Mouse (Mus musculus) yolk sac, embryonic 10.5 days (tissue): ENCODE results near the gene Gm13290.
"Not testable (repeated sequence)": the region's sequence is repeated elsewhere in the genome, so short reads cannot be mapped to it uniquely, and the experiment has no call there.

Experiments
- DNase-seq: peaks from one replicate; pipeline ENCODE4 v3.0.0-alpha.2; 2017; ENCODE audit warnings: low spot score

The Gm13290 gene

DNA sequence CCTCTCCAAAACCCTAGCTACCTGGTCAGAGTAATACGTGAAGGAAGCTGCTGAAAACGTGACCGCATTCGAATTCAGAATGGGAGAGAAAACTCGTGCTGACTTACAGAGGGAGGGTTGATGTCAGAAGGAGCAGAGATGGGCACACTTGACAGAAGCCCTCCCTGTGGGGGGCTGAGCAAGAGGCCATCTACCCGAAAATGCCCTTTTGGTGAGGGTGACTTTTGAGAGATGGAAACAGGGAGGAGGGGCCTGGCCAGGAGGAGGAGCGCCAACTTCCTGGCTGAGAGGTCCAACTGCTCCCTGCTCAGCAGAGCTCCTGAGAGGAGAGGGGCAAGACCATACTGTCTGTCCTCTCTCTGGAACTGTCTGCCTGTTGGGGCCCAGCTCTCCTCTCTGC is 8.2 kb downstream of the Gm13290 start, which contains the start of gene Ifnz:
Ifnz (plus strand) TSS at position 301 of the 400 bp plus-strand sequence.
- DNase-seq, result not testable (repeated sequence)

DNA sequence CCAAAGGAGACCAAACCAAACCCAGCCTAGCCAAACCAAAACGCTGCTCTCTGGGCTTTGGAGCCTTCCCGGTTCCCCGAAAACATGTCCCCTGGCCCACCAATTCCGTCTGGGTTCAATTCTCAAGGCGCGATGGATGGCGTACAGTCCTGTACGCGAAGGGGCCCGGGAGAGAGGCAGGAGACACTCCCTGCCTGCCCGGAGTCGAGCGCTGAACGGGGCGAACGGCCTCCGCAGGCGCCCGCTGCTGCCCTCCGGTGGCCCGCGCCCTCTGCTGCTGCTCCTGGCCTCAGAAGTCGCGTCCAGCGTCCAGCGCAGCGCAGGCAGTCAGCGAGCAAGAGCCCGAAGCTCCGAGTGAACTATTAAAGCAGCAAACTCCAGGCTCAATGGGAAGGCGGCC is 8.7 kb downstream of the Gm13290 start:
- not testable (repeated sequence) for DNase-seq

DNA sequence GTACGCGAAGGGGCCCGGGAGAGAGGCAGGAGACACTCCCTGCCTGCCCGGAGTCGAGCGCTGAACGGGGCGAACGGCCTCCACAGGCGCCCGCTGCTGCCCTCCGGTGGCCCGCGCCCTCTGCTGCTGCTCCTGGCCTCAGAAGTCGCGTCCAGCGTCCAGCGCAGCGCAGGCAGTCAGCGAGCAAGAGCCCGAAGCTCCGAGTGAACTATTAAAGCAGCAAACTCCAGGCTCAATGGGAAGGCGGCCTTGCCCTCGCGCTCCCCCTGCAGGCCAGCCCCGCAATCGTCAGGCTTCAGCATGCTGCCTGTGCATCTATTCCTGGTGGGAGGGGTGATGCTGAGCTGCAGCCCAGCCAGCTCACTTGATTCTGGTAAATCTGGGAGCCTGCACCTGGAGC is 11.8 kb downstream of the Gm13290 start, which contains the start of gene Gm13276:
Gm13276 (plus strand) TSS at position 301 of the 400 bp plus-strand sequence.
- DNase-seq, result not testable (repeated sequence)

DNA sequence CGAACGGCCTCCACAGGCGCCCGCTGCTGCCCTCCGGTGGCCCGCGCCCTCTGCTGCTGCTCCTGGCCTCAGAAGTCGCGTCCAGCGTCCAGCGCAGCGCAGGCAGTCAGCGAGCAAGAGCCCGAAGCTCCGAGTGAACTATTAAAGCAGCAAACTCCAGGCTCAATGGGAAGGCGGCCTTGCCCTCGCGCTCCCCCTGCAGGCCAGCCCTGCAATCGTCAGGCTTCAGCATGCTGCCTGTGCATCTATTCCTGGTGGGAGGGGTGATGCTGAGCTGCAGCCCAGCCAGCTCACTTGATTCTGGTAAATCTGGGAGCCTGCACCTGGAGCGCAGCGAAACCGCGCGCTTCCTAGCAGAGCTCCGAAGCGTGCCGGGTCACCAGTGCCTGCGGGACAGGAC is 14.8 kb downstream of the Gm13290 start, which contains the start of gene Gm13277:
Gm13277 (plus strand) TSS at position 231 of the 400 bp plus-strand sequence.
- not testable (repeated sequence) for DNase-seq

GRCm38 (mm10) chr4:88791250-88791649 is 17.6 kb downstream of the Gm13290 start, which contains the start of gene Gm13278:
TSS of gene Gm13278 (plus strand) at chr4:88791550.
- DNase-seq, result not testable (repeated sequence)

GRCm38 (mm10) chr4:88793936-88794675 is 20.5 kb downstream of the Gm13290 start, which contains the start of gene Gm13275:
TSS of gene Gm13275 (plus strand) at chr4:88794487.
- DNase-seq, result not testable (repeated sequence)

DNA sequence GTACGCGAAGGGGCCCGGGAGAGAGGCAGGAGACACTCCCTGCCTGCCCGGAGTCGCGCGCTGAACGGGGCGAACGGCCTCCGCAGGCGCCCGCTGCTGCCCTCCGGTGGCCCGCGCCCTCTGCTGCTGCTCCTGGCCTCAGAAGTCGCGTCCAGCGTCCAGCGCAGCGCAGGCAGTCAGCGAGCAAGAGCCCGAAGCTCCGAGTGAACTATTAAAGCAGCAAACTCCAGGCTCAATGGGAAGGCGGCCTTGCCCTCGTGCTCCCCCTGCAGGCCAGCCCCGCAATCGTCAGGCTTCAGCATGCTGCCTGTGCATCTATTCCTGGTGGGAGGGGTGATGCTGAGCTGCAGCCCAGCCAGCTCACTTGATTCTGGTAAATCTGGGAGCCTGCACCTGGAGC is 23.5 kb downstream of the Gm13290 start, which contains the start of gene Gm13279:
Gm13279 (plus strand) TSS at position 301 of the 400 bp plus-strand sequence.
- not testable (repeated sequence) for DNase-seq

DNA sequence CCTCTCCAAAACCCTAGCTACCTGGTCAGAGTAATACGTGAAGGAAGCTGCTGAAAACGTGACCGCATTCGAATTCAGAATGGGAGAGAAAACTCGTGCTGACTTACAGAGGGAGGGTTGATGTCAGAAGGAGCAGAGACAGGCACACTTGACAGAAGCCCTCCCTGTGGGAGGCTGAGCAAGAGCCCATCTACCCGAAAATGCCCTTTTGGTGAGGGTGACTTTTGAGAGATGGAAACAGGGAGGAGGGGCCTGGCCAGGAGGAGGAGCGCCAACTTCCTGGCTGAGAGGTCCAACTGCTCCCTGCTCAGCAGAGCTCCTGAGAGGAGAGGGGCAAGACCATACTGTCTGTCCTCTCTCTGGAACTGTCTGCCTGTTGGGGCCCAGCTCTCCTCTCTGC is 25.7 kb downstream of the Gm13290 start, which contains the start of gene Gm13285:
Gm13285 (plus strand) TSS at position 301 of the 400 bp plus-strand sequence.
- DNase-seq, result not testable (repeated sequence)

- DNase-seq, result not testable (repeated sequence)
Measured at GRCm38 (mm10) chr4:88802954-88803353, 29.3 kb downstream of the Gm13290 start, which contains the start of gene Gm13287. TSS of gene Gm13287 (plus strand) at chr4:88803254.

DNA sequence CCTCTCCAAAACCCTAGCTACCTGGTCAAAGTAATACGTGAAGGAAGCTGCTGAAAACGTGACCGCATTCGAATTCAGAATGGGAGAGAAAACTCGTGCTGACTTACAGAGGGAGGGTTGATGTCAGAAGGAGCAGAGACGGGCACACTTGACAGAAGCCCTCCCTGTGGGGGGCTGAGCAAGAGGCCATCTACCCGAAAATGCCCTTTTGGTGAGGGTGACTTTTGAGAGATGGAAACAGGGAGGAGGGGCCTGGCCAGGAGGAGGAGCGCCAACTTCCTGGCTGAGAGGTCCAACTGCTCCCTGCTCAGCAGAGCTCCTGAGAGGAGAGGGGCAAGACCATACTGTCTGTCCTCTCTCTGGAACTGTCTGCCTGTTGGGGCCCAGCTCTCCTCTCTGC is 31.6 kb downstream of the Gm13290 start, which contains the start of gene Gm13288:
Gm13288 (plus strand) TSS at position 301 of the 400 bp plus-strand sequence.
- not testable (repeated sequence) for DNase-seq

GRCm38 (mm10) chr4:88805761-88806160 is 32.1 kb downstream of the Gm13290 start:
- not testable (repeated sequence) for DNase-seq

DNA sequence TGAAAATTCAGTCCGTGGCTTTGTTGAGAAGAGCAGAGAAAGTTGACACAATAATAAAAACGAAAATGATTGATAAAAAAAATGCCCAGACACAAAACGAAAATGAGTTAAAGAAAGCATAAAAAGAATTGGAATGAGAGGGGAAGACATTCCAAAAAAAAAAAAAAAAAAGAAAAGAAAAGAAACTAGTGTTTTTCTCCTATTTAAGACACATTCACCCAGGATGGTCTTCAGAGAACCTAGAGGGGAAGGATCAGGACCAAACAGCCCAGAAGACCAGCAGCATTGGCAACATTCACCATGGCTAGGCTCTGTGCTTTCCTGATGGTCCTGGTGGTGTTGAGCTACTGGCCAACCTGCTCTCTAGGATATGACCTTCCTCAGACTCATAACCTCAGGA is 42.3 kb downstream of the Gm13290 start, which contains the start of gene Ifna7:
Ifna7 (plus strand) TSS at position 301 of the 400 bp plus-strand sequence.
- DNase-seq, result no peak

DNA sequence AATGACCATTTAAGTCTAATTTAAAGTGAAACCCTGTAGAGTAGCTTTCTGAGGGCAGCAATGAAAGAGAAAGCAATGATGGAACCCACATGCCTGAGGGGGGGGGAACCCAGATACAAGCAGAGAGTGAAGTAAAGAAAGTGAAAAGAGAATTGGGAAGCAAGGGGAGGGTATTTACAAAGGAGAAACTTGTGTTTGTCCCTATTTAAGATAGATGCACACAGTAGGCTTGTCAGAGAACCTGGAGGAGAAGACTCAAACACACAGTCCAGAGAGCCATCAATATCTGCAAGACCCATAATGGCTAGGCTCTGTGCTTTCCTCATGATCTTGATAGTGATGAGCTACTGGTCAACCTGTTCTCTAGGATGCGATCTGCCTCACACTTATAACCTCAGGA is 46.0 kb downstream of the Gm13290 start, which contains the start of gene Ifna11:
Ifna11 (plus strand) TSS at position 301 of the 400 bp plus-strand sequence.
- no peak for DNase-seq

DNA sequence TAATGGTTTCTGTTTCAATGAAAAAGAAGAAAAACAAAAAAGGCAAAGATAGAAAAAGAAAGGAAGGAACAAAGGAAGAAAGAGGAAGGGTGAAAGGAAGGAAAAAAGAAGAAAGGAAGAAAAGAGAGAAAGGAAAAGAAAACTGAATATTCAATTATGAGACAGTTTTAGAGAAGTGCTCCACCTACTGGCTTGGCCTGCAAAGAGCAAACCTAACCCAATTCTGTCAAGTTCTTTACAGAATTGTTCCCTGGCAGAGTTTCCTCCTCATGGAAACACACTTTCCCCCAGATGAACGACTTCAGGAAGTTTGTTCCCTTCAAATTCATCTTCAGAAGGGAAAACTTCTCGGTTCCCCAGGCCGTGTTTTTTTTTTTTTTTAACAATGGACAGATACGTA is 49.4 kb downstream of the Gm13290 start:
- DNase-seq, result no peak
